Mouse (Mus musculus) retina, adult 2 months (tissue): Measurements from ENCODE around the gene Gm14744.
"Not testable (repeated sequence)": the region's sequence is repeated elsewhere in the genome, so short reads cannot be mapped to it uniquely, and the experiment has no call there.

Experiments
- DNase-seq: peaks from one replicate; pipeline ENCODE4 v3.0.0-alpha.2; 2012; ENCODE audit warnings: low read depth, low spot score

The Gm14744 gene

GRCm38 (mm10) chrX:77864458-77864857 is at the start of gene Gm14744:
Gm14744 (plus strand) TSS chrX:77864758.
- not testable (repeated sequence) for DNase-seq

GRCm38 (mm10) chrX:77853523-77853922 is 11.0 kb upstream of the Gm14744 start, which contains the start of gene Pbsn:
Pbsn (minus strand) TSS chrX:77853623.
- DNase-seq = no peak

GRCm38 (mm10) chrX:77880033-77880432 is 15.5 kb downstream of the Gm14744 start:
- not testable (repeated sequence) for DNase-seq
